Mouse (Mus musculus) embryonic facial prominence, embryonic 14.5 days (tissue): ENCODE results near the gene Tarbp1. TPM values are rescaled to one million over a fixed set of nuclear protein-coding genes. Genes with fewer than 3 reads are reported as not detected.

Experiments used
- ATAC-seq: fragments of 200-750 bp; cut with Nextera tagmentation; 2 replicates; pipeline ENCODE4 v1.8.0; 2017; ENCODE audit warnings: low read depth, moderate number of reproducible peaks, moderate TSS enrichment
- DNase-seq: peaks from one replicate; pipeline ENCODE4 v3.0.0-alpha.2; 2015; ENCODE audit warnings: low spot score
- H3K27ac ChIP-seq: fragments of 300-500 bp; sonication (generic); replicated peaks from 2 replicates; pipeline ENCODE4 v1.5.1; 2014; ENCODE audit warnings: low read depth, mild to moderate bottlenecking, low read length, moderate library complexity
- H3K27me3 ChIP-seq: fragments of 300-500 bp; sonication (generic); replicated peaks from 2 replicates; pipeline ENCODE4 v1.6.1; 2014; ENCODE audit warnings: low read length; ENCODE audit not compliant: control insufficient read depth, insufficient read depth
- H3K36me3 ChIP-seq: fragments of 300-500 bp; sonication (generic); 2 replicates; pipeline ENCODE4 v1.6.1; 2014; ENCODE audit warnings: low read length, mixed read lengths; ENCODE audit not compliant: control insufficient read depth, insufficient read depth
- H3K4me1 ChIP-seq: fragments of 300-500 bp; sonication (generic); 2 replicates; pipeline ENCODE4 v1.6.1; 2014; ENCODE audit warnings: antibody characterized with exemption, low read length; ENCODE audit not compliant: control insufficient read depth, insufficient read depth
- H3K4me2 ChIP-seq: fragments of 300-500 bp; sonication (generic); 2 replicates; pipeline ENCODE4 v1.6.1; 2014; ENCODE audit warnings: low read depth, mild to moderate bottlenecking, low read length, moderate library complexity, mixed read lengths
- H3K4me3 ChIP-seq: fragments of 300-500 bp; sonication (generic); 2 replicates; pipeline ENCODE4 v1.5.1; 2014; ENCODE audit warnings: low read depth, mild to moderate bottlenecking, low read length
- H3K9ac ChIP-seq: fragments of 300-500 bp; sonication (generic); 2 replicates; pipeline ENCODE4 v1.6.1; 2014; ENCODE audit warnings: low read depth, mild to moderate bottlenecking, low read length, moderate library complexity, mixed read lengths
- H3K9me3 ChIP-seq: fragments of 300-500 bp; sonication (generic); 2 replicates; pipeline ENCODE4 v1.6.1; 2016; ENCODE audit warnings: low read length; ENCODE audit not compliant: control insufficient read depth
- WGBS: fragments of 180-500 bp; shearing (Covaris S2); extraction: QIAGEN DNeasy Blood & Tissue Kit; methylation state at CpG from one replicate; pipeline ENCODE4 v1.1.7; 2014; 5-methylcytosine and 5-hydroxymethylcytosine counted together
- polyA plus RNA-seq: library from polyadenylated mRNA; unstranded; fragments of >200 nt; fragmentation: Nextera tagmentation; extraction: Ambion mirVana; gene quantifications from 2 replicates; pipeline ENCODE4 v1.2.1, GENCODE M21; 2014

Gene Tarbp1
- polyA plus RNA-seq, 1 experiment from 2014 or later = 3.5 TPM

- Histone ChIP-seq H3K9ac (peak overlapping the region; percentile 26), H3K36me3 (no peaks in the 10 kb centered on the region), H3K9me3 (no peaks in the 10 kb centered on the region), H3K4me3 (no peak overlapping the region), H3K4me2 (no peak overlapping the region), H3K27ac (no peak overlapping the region), H3K27me3 (no peaks in the 10 kb centered on the region), H3K4me1 (peaks cover 6% of the 10 kb centered on the region; the same call in 1 of the 2 replicates)
- DNase-seq (no peak), ATAC-seq (no peak)
- WGBS = 66% methylated on average over 5 of the region's 5 CpGs
These were observed 22.1 kb upstream of the Tarbp1 start for GRCm38 (mm10) chr8:126496915-126497314.

DNA sequence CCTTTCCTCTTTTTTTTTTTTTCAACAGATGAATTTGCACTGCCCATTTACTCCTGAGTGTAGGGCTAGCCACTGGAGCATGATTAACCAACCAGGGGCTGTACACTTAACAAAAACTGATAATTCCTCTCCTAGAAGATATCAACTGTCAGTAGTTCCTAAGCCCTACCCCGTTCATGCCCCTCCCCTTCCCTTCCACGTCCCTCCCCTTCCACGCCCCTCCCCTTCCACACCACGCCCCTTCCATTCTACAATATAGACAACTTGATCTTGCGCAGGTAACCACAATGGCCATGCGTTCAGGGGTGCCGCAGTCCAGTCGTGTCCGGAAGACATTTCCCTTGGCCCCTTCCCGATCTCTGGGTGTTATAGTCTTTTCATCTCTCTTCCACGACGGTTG is 20.6 kb upstream of the Tarbp1 start:
- no peak overlapping the region for H3K9ac ChIP-seq
- no peak overlapping the region for H3K4me3 ChIP-seq
- H3K9me3 ChIP-seq = no peaks in the 10 kb centered on the region
- peaks cover 6% of the 10 kb centered on the region; the same call in 1 of the 2 replicates for H3K4me1 ChIP-seq
- H3K36me3 ChIP-seq = no peaks in the 10 kb centered on the region
- no peak overlapping the region for H3K4me2 ChIP-seq
- ATAC-seq = no peak
- no peak overlapping the region for H3K27ac ChIP-seq
- 81% methylated on average over 12 of the region's 12 CpGs for WGBS
- DNase-seq = no peak
- H3K27me3 ChIP-seq = no peaks in the 10 kb centered on the region

GRCm38 (mm10) chr8:126494160-126495110 is 19.6 kb upstream of the Tarbp1 start:
- no peaks in the 10 kb centered on the region for H3K9me3 ChIP-seq
- 72% methylated on average over 15 of the region's 15 CpGs for WGBS
- ATAC-seq (no peak), DNase-seq (no peak)
- no peaks in the 10 kb centered on the region for H3K36me3 ChIP-seq
- H3K27ac ChIP-seq = no peak overlapping the region
- H3K4me3 ChIP-seq = no peak overlapping the region
- no peaks in the 10 kb centered on the region for H3K27me3 ChIP-seq
- no peak overlapping the region for H3K9ac ChIP-seq
- no peak overlapping the region for H3K4me2 ChIP-seq
- peaks cover 6% of the 10 kb centered on the region; the same call in 1 of the 2 replicates for H3K4me1 ChIP-seq

GRCm38 (mm10) chr8:126482938-126483337 is 8.1 kb upstream of the Tarbp1 start:
- no peaks in the 10 kb centered on the region for H3K4me1 ChIP-seq
- no peaks in the 10 kb centered on the region for H3K36me3 ChIP-seq
- DNase-seq = peak; percentile 68
- 12% methylated on average over 5 of the region's 5 CpGs for WGBS
- H3K4me3 ChIP-seq = no peak overlapping the region
- no peaks in the 10 kb centered on the region for H3K9me3 ChIP-seq
- no peak overlapping the region for H3K27ac ChIP-seq
- no peak overlapping the region for H3K4me2 ChIP-seq
- ATAC-seq = peak; percentile 82
- no peaks in the 10 kb centered on the region for H3K27me3 ChIP-seq
- H3K9ac ChIP-seq = no peak overlapping the region

- Histone ChIP-seq H3K9me3 (no peaks in the 10 kb centered on the region), H3K36me3 (no peaks in the 10 kb centered on the region)
- ATAC-seq = no peak
These were observed 7.5 kb upstream of the Tarbp1 start for GRCm38 (mm10) chr8:126482348-126482720.

DNA sequence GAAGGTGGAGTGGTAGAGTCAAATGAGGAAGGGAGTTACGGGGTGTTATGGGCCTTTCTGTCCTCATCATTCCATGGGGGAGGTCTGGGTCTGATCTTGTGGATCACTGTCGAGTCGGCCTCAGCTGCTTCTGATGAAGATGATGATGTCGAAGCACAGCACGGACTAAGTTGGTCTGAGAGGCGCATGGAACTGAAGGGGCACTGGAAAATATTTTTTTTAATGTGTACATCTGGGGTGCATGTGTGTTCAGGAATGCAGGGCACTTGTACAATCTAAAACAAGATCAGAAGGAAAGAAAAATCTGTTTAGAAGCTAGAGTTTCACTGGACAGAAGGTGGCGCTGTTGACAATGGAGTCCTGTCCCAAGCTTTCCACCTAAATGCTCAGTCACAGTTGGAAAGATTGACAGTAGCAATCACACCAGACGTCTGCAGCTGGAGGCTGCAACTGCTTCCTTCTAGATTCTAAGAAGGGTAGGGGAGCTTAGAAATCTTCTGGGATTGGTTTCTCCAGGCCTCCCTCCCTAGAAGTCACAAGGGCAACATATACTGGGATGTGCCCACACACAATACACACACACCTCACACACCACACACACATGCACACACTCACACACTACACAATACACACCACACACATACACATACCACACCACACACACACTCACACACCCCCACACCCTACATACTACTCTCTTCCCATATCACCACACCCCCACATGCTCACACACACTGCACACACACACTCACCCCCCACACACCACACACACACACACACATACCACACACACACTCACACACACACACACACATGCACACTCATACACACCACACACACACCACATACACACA is 6.9 kb upstream of the Tarbp1 start:
- 23% methylated on average over 8 of the region's 8 CpGs for WGBS
- Histone ChIP-seq H3K4me2 (no peak overlapping the region), H3K9me3 (no peaks in the 10 kb centered on the region), H3K4me1 (no peaks in the 10 kb centered on the region), H3K36me3 (no peaks in the 10 kb centered on the region), H3K27ac (no peak overlapping the region), H3K4me3 (no peak overlapping the region), H3K9ac (no peak overlapping the region), H3K27me3 (no peaks in the 10 kb centered on the region)
- DNase-seq (peak; percentile 87), ATAC-seq (0 out of 2 replicates have a peak, but pooled peaks have one; percentile 22)

More at GRCm38 (mm10) chr8:126482348-126482720, 7.5 kb upstream of the Tarbp1 start:
- Histone ChIP-seq H3K27ac (no peak overlapping the region), H3K4me1 (no peaks in the 10 kb centered on the region), H3K4me3 (no peak overlapping the region), H3K27me3 (no peaks in the 10 kb centered on the region), H3K4me2 (no peak overlapping the region), H3K9ac (no peak overlapping the region)
- no peak for DNase-seq
- WGBS = 59% methylated on average over 2 of the region's 2 CpGs

DNA sequence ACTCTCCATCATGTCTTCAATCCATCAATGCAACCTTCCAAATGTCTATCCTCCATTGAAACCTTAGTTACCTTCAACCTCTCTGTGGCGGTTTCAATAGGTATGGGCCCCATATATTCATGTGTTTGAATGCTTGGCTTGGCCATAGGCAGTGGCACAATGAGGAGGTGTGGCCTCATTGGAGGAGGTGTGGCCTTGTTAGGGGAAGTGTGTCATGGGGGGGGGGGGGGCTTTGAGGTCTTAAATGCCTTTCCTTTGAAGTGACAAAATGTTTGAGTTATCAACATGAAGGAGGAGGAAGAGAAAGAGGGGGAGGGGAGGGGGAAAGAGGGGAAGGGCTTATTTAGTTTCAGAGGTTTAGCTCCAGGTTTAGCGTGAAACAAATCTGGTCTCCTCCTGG is 5.5 kb upstream of the Tarbp1 start:
- no peaks in the 10 kb centered on the region for H3K27me3 ChIP-seq
- H3K4me2 ChIP-seq = no peak overlapping the region
- no peak for DNase-seq
- WGBS = 78% methylated on average over 2 of the region's 2 CpGs
- H3K27ac ChIP-seq = no peak overlapping the region
- H3K4me1 ChIP-seq = 0 out of 2 replicates have a peak, but pooled peaks cover under 1% of the 10 kb centered on the region
- no peaks in the 10 kb centered on the region for H3K9me3 ChIP-seq
- no peak overlapping the region for H3K9ac ChIP-seq
- H3K36me3 ChIP-seq = no peaks in the 10 kb centered on the region
- no peak for ATAC-seq
- H3K4me3 ChIP-seq = no peak overlapping the region

DNA sequence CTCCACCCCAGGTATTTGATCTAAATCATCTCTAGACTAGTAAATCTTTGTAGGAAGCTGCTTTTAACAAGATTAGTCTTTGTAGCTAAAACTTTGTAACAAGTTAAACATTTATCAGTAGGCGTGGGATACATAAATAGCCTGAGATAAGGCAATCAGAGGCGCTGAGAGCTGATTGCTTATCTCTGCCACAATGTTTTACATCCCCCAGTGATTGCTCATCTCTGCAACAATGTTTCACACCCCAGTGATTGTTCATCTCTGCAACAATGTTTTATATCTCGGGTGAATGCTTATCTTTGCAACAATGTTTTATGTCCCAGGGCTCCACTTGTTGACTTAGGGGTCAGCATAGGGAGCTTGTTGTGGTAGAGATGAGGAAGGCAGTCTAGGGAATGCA is 3.8 kb upstream of the Tarbp1 start:
- Histone ChIP-seq H3K27me3 (no peaks in the 10 kb centered on the region), H3K4me2 (no peak overlapping the region), H3K4me1 (peaks cover 9% of the 10 kb centered on the region), H3K27ac (no peak overlapping the region), H3K36me3 (no peaks in the 10 kb centered on the region), H3K4me3 (no peak overlapping the region), H3K9ac (no peak overlapping the region), H3K9me3 (no peaks in the 10 kb centered on the region)
- 56% methylated on average over 3 of the region's 3 CpGs for WGBS
- ATAC-seq = no peak
- no peak for DNase-seq
